Mouse (Mus musculus) ES-Bruce4 (cell line): ENCODE data around the gene Gm3327.

Experiments used
- CTCF ChIP-seq: IDR thresholded peaks from one replicate; pipeline ENCODE4 v1.8.1; 2011; ENCODE audit warnings: low read depth, low read length
- EP300 ChIP-seq: IDR thresholded peaks from 2 replicates; pipeline ENCODE4 v1.6.1; 2011; ENCODE audit warnings: low read depth, low read length; ENCODE audit not compliant: insufficient read depth
- POLR2A ChIP-seq: IDR thresholded peaks from one replicate; pipeline ENCODE4 v1.8.1; 2011; ENCODE audit warnings: low read length; ENCODE audit not compliant: insufficient read depth

- TF ChIP-seq CTCF, result no peak
- no peak for TF ChIP-seq EP300
- no peak for TF ChIP-seq POLR2A
Observed at GRCm38 (mm10) chr14:44110981-44111380, 12.7 kb upstream of the Gm3327 start.
